Mouse (Mus musculus) spleen, adult 2 months (tissue): ENCODE data around the gene Catsperz.

Experiments used
- CTCF ChIP-seq: fragments of 200-500 bp; IDR thresholded peaks from 2 replicates; pipeline ENCODE4 v1.5.1; 2011; ENCODE audit warnings: mild to moderate bottlenecking, inconsistent platforms; ENCODE audit not compliant: insufficient read depth, insufficient read length, insufficient replicate concordance; ENCODE audit errors: extremely low read depth
- POLR2A ChIP-seq: fragments of 200-500 bp; IDR thresholded peaks from 2 replicates; pipeline ENCODE4 v1.6.1; 2011; ENCODE audit warnings: low read depth, low read length, inconsistent platforms

- TF ChIP-seq CTCF: no peak
- no peak for TF ChIP-seq POLR2A
These were observed 47.2 kb downstream of the Catsperz start for GRCm38 (mm10) chr19:6877965-6878364.
